8 mouse cellular contexts compared by ENCODE assay signal in genomic region chr7:121864858-121865585, GRCm38 (mm10). TPM values are rescaled to one million over a fixed set of nuclear protein-coding genes. Genes with fewer than 3 reads are reported as not detected.
DNase-seq lines count a peak whose midpoint lies in the region; ATAC-seq and TF ChIP-seq lines count a peak whose summit lies in the region.

Gene Scnn1b (plus strand): TSS chr7:121865038.

- no peak for TF ChIP-seq EP300 in heart, adult 2 months (IDR thresholded peaks at IDR 0.05; ENCODE audit: insufficient read depth, low read depth, low read length)

- 3% methylated on average over 39 of the region's 42 CpGs for WGBS in heart, embryonic 15.5 days
- 5% methylated on average over 38 of the region's 42 CpGs for WGBS in heart, adult 2 months
- WGBS in hindbrain, embryonic 11.5 days, result 6% methylated on average over 37 of the region's 42 CpGs
- WGBS in limb, embryonic 13.5 days, result 1% methylated on average over 41 of the region's 42 CpGs

- no peak within 1 kb of the TSS for H3K9ac ChIP-seq in heart, embryonic 15.5 days
- no peak within 1 kb of the TSS for H3K9ac ChIP-seq in heart, adult 2 months (ENCODE audit: low read depth, low read length)
- H3K9ac ChIP-seq in hindbrain, embryonic 11.5 days (ENCODE audit: low read depth, low read length), result 0 out of 2 replicates have a peak within 1 kb of the TSS, but pooled peaks have one; percentile 3
- no peak within 1 kb of the TSS for H3K9ac ChIP-seq in limb, embryonic 13.5 days

- H3K4me2 ChIP-seq in heart, embryonic 15.5 days, result peak within 1 kb of the TSS; percentile 57
- peak within 1 kb of the TSS; percentile 53 for H3K4me2 ChIP-seq in hindbrain, embryonic 11.5 days (replicated peaks; ENCODE audit: low read depth, low read length)
- peak within 1 kb of the TSS; percentile 63 for H3K4me2 ChIP-seq in limb, embryonic 13.5 days (replicated peaks)

- no peaks in the 10 kb centered on the region for H3K79me2 ChIP-seq in heart, adult 2 months (replicated peaks; ENCODE audit: control insufficient read depth, insufficient read depth, low read length)

- H3K36me3 ChIP-seq in heart, embryonic 15.5 days, result no peaks in the 10 kb centered on the region
- no peaks in the 10 kb centered on the region for H3K36me3 ChIP-seq in heart, adult 2 months (ENCODE audit: control insufficient read depth, insufficient read depth, low read length)
- no peaks in the 10 kb centered on the region for H3K36me3 ChIP-seq in hindbrain, embryonic 11.5 days (ENCODE audit: control insufficient read depth, insufficient read depth, low read length)
- H3K36me3 ChIP-seq in limb, embryonic 13.5 days, result no peaks in the 10 kb centered on the region

- ATAC-seq in heart, embryonic 15.5 days (replicated peaks; ENCODE audit: insufficient number of reproducible peaks, insufficient read depth, low FRiP score, low read depth), result no peak
- ATAC-seq in hindbrain, embryonic 11.5 days (ENCODE audit: low FRiP score), result no peak
- ATAC-seq in limb, embryonic 13.5 days (ENCODE audit: low FRiP score, low read depth), result no peak

- DNase-seq in heart, adult 2 months, result no peak
- peak; percentile 27 for DNase-seq in hindbrain, embryonic 11.5 days (ENCODE audit: low spot score)
- peak; percentile 16 for DNase-seq in retina, embryonic 14.5 days (ENCODE audit: low spot score)
- no peak for DNase-seq in frontal cortex, postnatal 14 days (ENCODE audit: low spot score in 2 of 2)
- no peak for DNase-seq in layer of hippocampus, postnatal 10 days (ENCODE audit: low spot score in 2 of 2)
- no peak for DNase-seq in gastrocnemius, adult 8-10 months (ENCODE audit: low spot score in 2 of 2)

- intact Hi-C loops in heart, adult 2 months (cut with DNase I), result no loop called here

- no peak within 1 kb of the TSS for H3K27ac ChIP-seq in heart, embryonic 15.5 days
- H3K27ac ChIP-seq in heart, adult 2 months, result no peak within 1 kb of the TSS
- H3K27ac ChIP-seq in hindbrain, embryonic 11.5 days (ENCODE audit: low read depth, low read length), result no peak within 1 kb of the TSS
- H3K27ac ChIP-seq in limb, embryonic 13.5 days, result no peak within 1 kb of the TSS

- H3K4me1 ChIP-seq in heart, embryonic 15.5 days (replicated peaks), result peaks cover 5% of the 10 kb centered on the region; the same call in 1 of the 2 replicates
- H3K4me1 ChIP-seq in heart, adult 2 months (ENCODE audit: control insufficient read depth, insufficient read depth, low read length), result no peaks in the 10 kb centered on the region
- 0 out of 2 replicates have a peak, but pooled peaks cover 2% of the 10 kb centered on the region for H3K4me1 ChIP-seq in hindbrain, embryonic 11.5 days (replicated peaks; ENCODE audit: control insufficient read depth, insufficient read depth, low read length)
- H3K4me1 ChIP-seq in limb, embryonic 13.5 days, result peaks cover 7% of the 10 kb centered on the region

- TF ChIP-seq CTCF in heart, adult 2 months (IDR thresholded peaks at IDR 0.05), result no peak

- peak within 1 kb of the TSS; percentile 33 for H3K4me3 ChIP-seq in heart, embryonic 15.5 days
- H3K4me3 ChIP-seq in heart, adult 2 months, result no peak within 1 kb of the TSS
- peak within 1 kb of the TSS; percentile 29 for H3K4me3 ChIP-seq in hindbrain, embryonic 11.5 days (ENCODE audit: low read depth, low read length)
- H3K4me3 ChIP-seq in limb, embryonic 13.5 days, result peak within 1 kb of the TSS; percentile 36

- no peak for TF ChIP-seq POLR2A in heart, adult 2 months (IDR thresholded peaks at IDR 0.05; ENCODE audit: insufficient read depth, low read depth, low read length)

- no peaks in the 10 kb centered on the region for H3K9me3 ChIP-seq in heart, embryonic 15.5 days (replicated peaks)
- no peaks in the 10 kb centered on the region for H3K9me3 ChIP-seq in hindbrain, embryonic 11.5 days (ENCODE audit: control insufficient read depth, low read length)
- no peaks in the 10 kb centered on the region for H3K9me3 ChIP-seq in limb, embryonic 13.5 days

- H3K27me3 ChIP-seq in heart, embryonic 15.5 days, result peaks cover 37% of the 10 kb centered on the region
- H3K27me3 ChIP-seq in heart, adult 2 months (ENCODE audit: control insufficient read depth, insufficient read depth, low read length), result peaks cover 4% of the 10 kb centered on the region; the same call in 1 of the 2 replicates
- H3K27me3 ChIP-seq in hindbrain, embryonic 11.5 days (ENCODE audit: control insufficient read depth, insufficient read depth, low read length), result peaks cover 15% of the 10 kb centered on the region
- H3K27me3 ChIP-seq in limb, embryonic 13.5 days, result peaks cover 50% of the 10 kb centered on the region

RNA-seq across cellular contexts. Expression of gene Scnn1b, which starts in this region (rescaled TPM):
- 0.28 and 0.86 TPM in 2 replicates for polyA plus RNA-seq in heart, embryonic 15.5 days (2015; fragmentation: Nextera tagmentation; extraction: Ambion mirVana)
- total RNA-seq in heart, adult 2 months (2021), result not detected
- 0.47 TPM in 1 of 2 replicates, not detected in the other for polyA plus RNA-seq in heart, adult 2 months (2012; rRNA removed)
- 0.07 and 0.14 TPM in 2 replicates for polyA plus RNA-seq in hindbrain, embryonic 11.5 days (2014; fragmentation: Nextera tagmentation; extraction: Ambion mirVana)
- 0.05 TPM in 1 of 2 replicates, not detected in the other for polyA plus RNA-seq in limb, embryonic 13.5 days (2015; fragmentation: Nextera tagmentation; extraction: Ambion mirVana)
- not detected for total RNA-seq in layer of hippocampus, postnatal 10 days (2021)
- under 1 TPM in 1 of 4 experiments, not detected in 3; 0.29 TPM for total RNA-seq in gastrocnemius, adult 8-10 months (2022)

Comparison
In these comparisons a context has a peak if more than half of its experiments do, and no peak if none do; other contexts are left out.
1. Peak in DNase-seq, H3K4me3 ChIP-seq, H3K9ac ChIP-seq and H3K4me2 ChIP-seq in hindbrain, embryonic 11.5 days; RNA of the gene not detected or under 1 TPM.